In genomic region chr4:86024573-86025160, GRCm38 (mm10) we compare ENCODE assay signal across 9 mouse cellular contexts.
DNase-seq lines count a peak whose midpoint lies in the region; ATAC-seq and TF ChIP-seq lines count a peak whose summit lies in the region.
"Had no signal": no experiment of that assay in that cellular context is flagged by ENCODE, and none has a peak within 500 bp of the region (broad histone marks: within the 10 kb centered on the region; RNA-seq: fewer than 3 reads in every experiment).

No protein-coding gene starts in this region.

- peak; percentile 81 for TF ChIP-seq CTCF in heart, adult 2 months (IDR thresholded peaks at IDR 0.05)

- no peaks in the 10 kb centered on the region for H3K36me3 ChIP-seq in heart, adult 2 months (ENCODE audit: control insufficient read depth, insufficient read depth, low read length)
- H3K36me3 ChIP-seq in embryonic facial prominence, embryonic 11.5 days (replicated peaks; ENCODE audit: control insufficient read depth, insufficient read depth, low read depth, low read length), result no peaks in the 10 kb centered on the region
- H3K36me3 ChIP-seq in limb, embryonic 11.5 days (ENCODE audit: control insufficient read depth, insufficient read depth, low read length), result no peaks in the 10 kb centered on the region
- H3K36me3 ChIP-seq: neural tube, embryonic 12.5 days had no signal

- TF ChIP-seq EP300 in heart, adult 2 months (IDR thresholded peaks at IDR 0.05; ENCODE audit: insufficient read depth, low read depth, low read length), result no peak

- WGBS in heart, adult 2 months, result 64% methylated on average over 8 of the region's 8 CpGs
- WGBS in embryonic facial prominence, embryonic 11.5 days, result 53% methylated on average over 8 of the region's 8 CpGs
- WGBS in limb, embryonic 11.5 days, result 7% methylated on average over 8 of the region's 8 CpGs

- no peaks in the 10 kb centered on the region for H3K79me2 ChIP-seq in heart, adult 2 months (replicated peaks; ENCODE audit: control insufficient read depth, insufficient read depth, low read length)

- no peaks in the 10 kb centered on the region for H3K27me3 ChIP-seq in heart, adult 2 months (ENCODE audit: control insufficient read depth, insufficient read depth, low read length)
- H3K27me3 ChIP-seq in embryonic facial prominence, embryonic 11.5 days (ENCODE audit: control insufficient read depth, insufficient read depth, low read length), result no peaks in the 10 kb centered on the region
- H3K27me3 ChIP-seq in limb, embryonic 11.5 days (ENCODE audit: control insufficient read depth, insufficient read depth, low read length), result no peaks in the 10 kb centered on the region
- H3K27me3 ChIP-seq: neural tube, embryonic 12.5 days had no signal

- H3K4me3 ChIP-seq in heart, adult 2 months, result no peak overlapping the region
- no peak overlapping the region for H3K4me3 ChIP-seq in embryonic facial prominence, embryonic 11.5 days (ENCODE audit: low read depth, low read length)
- H3K4me3 ChIP-seq in limb, embryonic 11.5 days (ENCODE audit: low read depth, low read length), result no peak overlapping the region
- H3K4me3 ChIP-seq: neural tube, embryonic 12.5 days had no signal

- H3K9ac ChIP-seq in heart, adult 2 months (ENCODE audit: low read depth, low read length), result no peak overlapping the region
- H3K9ac ChIP-seq in embryonic facial prominence, embryonic 11.5 days (replicated peaks; ENCODE audit: low read length), result no peak overlapping the region
- no peak overlapping the region for H3K9ac ChIP-seq in limb, embryonic 11.5 days (ENCODE audit: low read length)
- H3K9ac ChIP-seq: neural tube, embryonic 12.5 days had no signal

- H3K4me2 ChIP-seq in embryonic facial prominence, embryonic 11.5 days (ENCODE audit: low read depth, low read length), result no peak overlapping the region
- H3K4me2 ChIP-seq in limb, embryonic 11.5 days (ENCODE audit: low read depth, severe bottlenecking), result no peak overlapping the region
- H3K4me2 ChIP-seq: neural tube, embryonic 12.5 days had no signal

- H3K27ac ChIP-seq in heart, adult 2 months, result no peak overlapping the region
- no peak overlapping the region for H3K27ac ChIP-seq in embryonic facial prominence, embryonic 11.5 days (replicated peaks; ENCODE audit: low read depth, low read length)
- no peak overlapping the region for H3K27ac ChIP-seq in limb, embryonic 11.5 days (replicated peaks; ENCODE audit: low read depth, low read length)
- H3K27ac ChIP-seq: neural tube, embryonic 12.5 days had no signal

- DNase-seq in heart, adult 2 months, result no peak
- no peak for DNase-seq in heart, adult 11 months
- DNase-seq in urinary bladder, postnatal 25 days (ENCODE audit: low spot score), result peak; percentile 29
- no peak for DNase-seq in urinary bladder, adult 2 months (ENCODE audit: low spot score)
- DNase-seq in embryonic facial prominence, embryonic 11.5 days (ENCODE audit: low spot score), result peak; percentile 74
- DNase-seq in limb, embryonic 11.5 days (ENCODE audit: low spot score), result peak; percentile 58
- DNase-seq in retina, postnatal 7 days (ENCODE audit: low read depth, low spot score), result peak; percentile 39
- DNase-seq in thymus, postnatal 36 days, result no peak

- H3K4me1 ChIP-seq in heart, adult 2 months (ENCODE audit: control insufficient read depth, insufficient read depth, low read length), result no peaks in the 10 kb centered on the region
- H3K4me1 ChIP-seq in embryonic facial prominence, embryonic 11.5 days (ENCODE audit: control insufficient read depth, insufficient read depth, low read length), result no peaks in the 10 kb centered on the region
- no peaks in the 10 kb centered on the region for H3K4me1 ChIP-seq in limb, embryonic 11.5 days (ENCODE audit: control insufficient read depth, insufficient read depth, low read length)

- ATAC-seq in embryonic facial prominence, embryonic 11.5 days (replicated peaks; ENCODE audit: insufficient number of reproducible peaks, low FRiP score, low TSS enrichment, low read depth), result no peak
- ATAC-seq in limb, embryonic 11.5 days (ENCODE audit: insufficient number of reproducible peaks, low FRiP score, low TSS enrichment, low read depth), result peak; percentile 60; the same call in 1 of the 2 replicates

- H3K9me3 ChIP-seq in embryonic facial prominence, embryonic 11.5 days (replicated peaks; ENCODE audit: control insufficient read depth, low read length), result no peaks in the 10 kb centered on the region
- H3K9me3 ChIP-seq in limb, embryonic 11.5 days (ENCODE audit: control insufficient read depth, low read length), result no peaks in the 10 kb centered on the region
- H3K9me3 ChIP-seq: neural tube, embryonic 12.5 days had no signal

- no peak for TF ChIP-seq POLR2A in heart, adult 2 months (IDR thresholded peaks at IDR 0.05; ENCODE audit: insufficient read depth, low read depth, low read length)

- intact Hi-C loops in heart, adult 2 months (cut with DNase I), result loop anchor here (2.0 kb wide), 1 partner anchor 194 kb away; no protein-coding TSS in a partner anchor

Comparison
In these comparisons a context has a peak if more than half of its experiments do, and no peak if none do; other contexts are left out.
1. DNase-seq: peak in urinary bladder, postnatal 25 days (single experiment), embryonic facial prominence, embryonic 11.5 days (single experiment), limb, embryonic 11.5 days (single experiment) and retina, postnatal 7 days (single experiment); none in heart, adult 2 months (0 of 2), heart, adult 11 months (single experiment), urinary bladder, adult 2 months (single experiment) and thymus, postnatal 36 days (0 of 2).